Mouse (Mus musculus): ENCODE measurements around the gene Foxn3.

- TF ChIP-seq POLR2A (IDR thresholded peaks at IDR 0.05; ENCODE audit: insufficient read length, low read depth): no peak
- no peak for TF ChIP-seq MAX (IDR thresholded peaks at IDR 0.05; ENCODE audit: low read depth)
- TF ChIP-seq TCF12 (IDR thresholded peaks at IDR 0.05; ENCODE audit: insufficient read depth, poor library complexity, severe bottlenecking): no peak
- TF ChIP-seq E2F4 (IDR thresholded peaks at IDR 0.05; ENCODE audit: insufficient read depth): no peak
- TF ChIP-seq MYOG (IDR thresholded peaks at IDR 0.05; ENCODE audit: control insufficient read depth in 1 of 3, insufficient read depth in 1 of 3, insufficient read length in 2 of 3, low read depth in 2 of 3): no peak
- no peak for TF ChIP-seq POLR2AphosphoS2 (IDR thresholded peaks at IDR 0.05; ENCODE audit: insufficient read length, low read depth)
- TF ChIP-seq TCF3 (IDR thresholded peaks at IDR 0.05; ENCODE audit: insufficient read length, low read depth): no peak
- no peak for TF ChIP-seq USF1 (IDR thresholded peaks at IDR 0.05; ENCODE audit: low read depth)
- no peak for TF ChIP-seq CEBPB (IDR thresholded peaks at IDR 0.05; ENCODE audit: insufficient read depth, poor library complexity, severe bottlenecking)
- no peak for TF ChIP-seq MYOD1 (IDR thresholded peaks at IDR 0.05; ENCODE audit: control insufficient read depth in 1 of 3, insufficient read length in 2 of 3, low read depth in 2 of 3)
- TF ChIP-seq SRF (IDR thresholded peaks at IDR 0.05; ENCODE audit: control insufficient read depth, insufficient read length, low read depth): no peak
Observed at GRCm38 (mm10) chr12:99285656-99286055, 277.7 kb downstream of the Foxn3 start.

Data from myocyte (in vitro differentiated cells).